ENCODE assay signal across 24 mouse cellular contexts in genomic region chr19:32988713-32989112, GRCm38 (mm10).
DNase-seq lines count a peak whose midpoint lies in the region; ATAC-seq and TF ChIP-seq lines count a peak whose summit lies in the region.
"Had no signal": no experiment of that assay in that cellular context is flagged by ENCODE, and none has a peak within 500 bp of the region (broad histone marks: within the 10 kb centered on the region; RNA-seq: fewer than 3 reads in every experiment).

No protein-coding gene starts in this region.

- ATAC-seq in erythroblast, adult 5-6 weeks (replicated peaks; ENCODE audit: low FRiP score, poor library complexity, severe bottlenecking): no peak
- no peak for ATAC-seq in megakaryocyte-erythroid progenitor cell, adult 5-6 weeks (replicated peaks; ENCODE audit: low FRiP score, low TSS enrichment, poor library complexity, severe bottlenecking)
- ATAC-seq: activated CD4-positive, CD25-positive, alpha-beta regulatory T cell, adult 4 months; forebrain, embryonic 16.5 days; hindbrain, postnatal 0 days; intestine, embryonic 15.5 days; Patski had no signal

- no peak overlapping the region for H3K4me3 ChIP-seq in gastrocnemius, adult 2 months
- H3K4me3 ChIP-seq: forebrain, embryonic 12.5 days; heart, embryonic 13.5 days; hindbrain, embryonic 12.5 days; intestine, embryonic 15.5 days had no signal

- peak overlapping the region; percentile 10; the same call in 1 of the 2 replicates for H3K27ac ChIP-seq in gastrocnemius, adult 2 months
- H3K27ac ChIP-seq: forebrain, embryonic 12.5 days; heart, embryonic 13.5 days; hindbrain, embryonic 12.5 days; hindbrain, postnatal 0 days; intestine, embryonic 15.5 days had no signal

- TF ChIP-seq CTCF in gastrocnemius, adult 2 months (IDR thresholded peaks at IDR 0.05): no peak

- peak; percentile 16 for DNase-seq in adrenal gland, postnatal 14 days
- DNase-seq in adrenal gland, postnatal 25 days: no peak
- no peak for DNase-seq in gastrocnemius, adult 2 months
- DNase-seq in gastrocnemius, postnatal 10 days: no peak
- peak; percentile 46 for DNase-seq in adipocyte (ENCODE audit: low spot score)
- DNase-seq in induced T-regulatory cell, adult 2 months (ENCODE audit: low read depth): peak; percentile 46
- DNase-seq: adrenal gland, postnatal 10 days; cerebellum, adult 11-12 months; cerebellum, adult 9-11 months; cerebellum, postnatal 36 days; gastrocnemius, postnatal 25 days; heart, postnatal 4 days; kidney, adult 18-20 months; kidney, postnatal 14 days had no signal

- intact Hi-C loops in gastrocnemius, adult 2 months (cut with DNase I): no loop called here

Comparison
In these comparisons a context has a peak if more than half of its experiments do, and no peak if none do; other contexts are left out.
1. DNase-seq: peak in adrenal gland, postnatal 14 days (single experiment), adipocyte (single experiment) and induced T-regulatory cell, adult 2 months (single experiment); none in adrenal gland, postnatal 25 days (single experiment), gastrocnemius, adult 2 months (single experiment) and gastrocnemius, postnatal 10 days (single experiment).